Mouse (Mus musculus): ENCODE measurements around the gene Pcsk4. TPM values are rescaled to one million over a fixed set of nuclear protein-coding genes. Genes with fewer than 3 reads are reported as not detected.
A peak's percentile ranks its signal among the peaks of the same experiment; 100 is the strongest.

The Pcsk4 gene
- polyA plus RNA-seq, 1 experiment from 2014 or later: 8.5 TPM

GRCm38 (mm10) chr10:80330888-80331287, 1.6 kb upstream of the Pcsk4 start:
- H3K36me3 ChIP-seq (ENCODE audit: control insufficient read depth, insufficient read depth, low read length): no peaks in the 10 kb centered on the region
- ATAC-seq: no peak
- no peaks in the 10 kb centered on the region for H3K9me3 ChIP-seq (ENCODE audit: control insufficient read depth, low read length)
- peak overlapping the region; percentile 95; the same call in 1 of the 2 replicates for H3K4me2 ChIP-seq (ENCODE audit: low read length)
- H3K9ac ChIP-seq (ENCODE audit: low read depth, low read length): no peak overlapping the region
- no peak overlapping the region for H3K4me3 ChIP-seq (ENCODE audit: low read length)
- H3K27ac ChIP-seq (ENCODE audit: low read depth, low read length): no peak overlapping the region
- no peaks in the 10 kb centered on the region for H3K27me3 ChIP-seq (replicated peaks; ENCODE audit: control insufficient read depth, insufficient read depth, low read length)
- 72% methylated on average over 2 of the region's 2 CpGs for WGBS
- peaks cover 8% of the 10 kb centered on the region for H3K4me1 ChIP-seq (ENCODE audit: control insufficient read depth, insufficient read depth, low read depth, low read length)

GRCm38 (mm10) chr10:80330084-80330483, 786 bp upstream of the Pcsk4 start:
- peak overlapping the region; percentile 95 for H3K4me2 ChIP-seq (ENCODE audit: low read length)
- 3% methylated on average over 28 of the region's 41 CpGs for WGBS
- no peak for ATAC-seq
- peaks cover 8% of the 10 kb centered on the region for H3K4me1 ChIP-seq (ENCODE audit: control insufficient read depth, insufficient read depth, low read depth, low read length)
- H3K9ac ChIP-seq (ENCODE audit: low read depth, low read length): peak overlapping the region; percentile 66
- H3K27me3 ChIP-seq (replicated peaks; ENCODE audit: control insufficient read depth, insufficient read depth, low read length): no peaks in the 10 kb centered on the region
- peak overlapping the region; percentile 59 for H3K4me3 ChIP-seq (ENCODE audit: low read length)
- H3K27ac ChIP-seq (ENCODE audit: low read depth, low read length): no peak overlapping the region
- H3K36me3 ChIP-seq (ENCODE audit: control insufficient read depth, insufficient read depth, low read length): no peaks in the 10 kb centered on the region
- no peaks in the 10 kb centered on the region for H3K9me3 ChIP-seq (ENCODE audit: control insufficient read depth, low read length)

- H3K4me3 ChIP-seq (ENCODE audit: low read length): no peak overlapping the region
- no peaks in the 10 kb centered on the region for H3K9me3 ChIP-seq (ENCODE audit: control insufficient read depth, low read length)
- no peak overlapping the region; the same call in 1 of the 2 replicates for H3K9ac ChIP-seq (ENCODE audit: low read depth, low read length)
- no peak for ATAC-seq
- no peaks in the 10 kb centered on the region for H3K27me3 ChIP-seq (replicated peaks; ENCODE audit: control insufficient read depth, insufficient read depth, low read length)
- no peaks in the 10 kb centered on the region for H3K36me3 ChIP-seq (ENCODE audit: control insufficient read depth, insufficient read depth, low read length)
- no peak overlapping the region for H3K4me2 ChIP-seq (ENCODE audit: low read length)
- H3K27ac ChIP-seq (ENCODE audit: low read depth, low read length): no peak overlapping the region
- WGBS: 82% methylated on average over 21 of the region's 21 CpGs
- H3K4me1 ChIP-seq (ENCODE audit: control insufficient read depth, insufficient read depth, low read depth, low read length): peaks cover 11% of the 10 kb centered on the region
Measured at GRCm38 (mm10) chr10:80325045-80325444, 4.3 kb downstream of the Pcsk4 start.

GRCm38 (mm10) chr10:80324120-80325037, 4.9 kb downstream of the Pcsk4 start:
- WGBS: 76% methylated on average over 17 of the region's 17 CpGs
- no peak overlapping the region; the same call in 1 of the 2 replicates for H3K4me3 ChIP-seq (ENCODE audit: low read length)

GRCm38 (mm10) chr10:80323261-80324119, 5.8 kb downstream of the Pcsk4 start:
- Histone ChIP-seq H3K9me3 (ENCODE audit: control insufficient read depth, low read length) (no peaks in the 10 kb centered on the region), H3K27me3 (replicated peaks; ENCODE audit: control insufficient read depth, insufficient read depth, low read length) (no peaks in the 10 kb centered on the region), H3K36me3 (ENCODE audit: control insufficient read depth, insufficient read depth, low read length) (0 out of 2 replicates have a peak, but pooled peaks cover 2% of the 10 kb centered on the region), H3K4me2 (ENCODE audit: low read length) (peak overlapping the region; percentile 98), H3K9ac (ENCODE audit: low read depth, low read length) (peak overlapping the region; percentile 70), H3K4me1 (ENCODE audit: control insufficient read depth, insufficient read depth, low read depth, low read length) (peaks cover 19% of the 10 kb centered on the region), H3K27ac (ENCODE audit: low read depth, low read length) (peak overlapping the region; percentile 34; the same call in 1 of the 2 replicates), H3K4me3 (ENCODE audit: low read length) (peak overlapping the region; percentile 58)
- peak; percentile 34 for ATAC-seq
- WGBS: 1% methylated on average over 37 of the region's 46 CpGs

More at GRCm38 (mm10) chr10:80324120-80325037, 4.9 kb downstream of the Pcsk4 start:
- H3K27me3 ChIP-seq (replicated peaks; ENCODE audit: control insufficient read depth, insufficient read depth, low read length): no peaks in the 10 kb centered on the region
- no peaks in the 10 kb centered on the region for H3K9me3 ChIP-seq (ENCODE audit: control insufficient read depth, low read length)
- peak overlapping the region; percentile 98; the same call in 1 of the 2 replicates for H3K4me2 ChIP-seq (ENCODE audit: low read length)
- H3K4me1 ChIP-seq (ENCODE audit: control insufficient read depth, insufficient read depth, low read depth, low read length): peaks cover 17% of the 10 kb centered on the region
- no peak for ATAC-seq
- no peaks in the 10 kb centered on the region for H3K36me3 ChIP-seq (ENCODE audit: control insufficient read depth, insufficient read depth, low read length)
- no peak overlapping the region for H3K9ac ChIP-seq (ENCODE audit: low read depth, low read length)
- H3K27ac ChIP-seq (ENCODE audit: low read depth, low read length): no peak overlapping the region

- H3K4me1 ChIP-seq (ENCODE audit: control insufficient read depth, insufficient read depth, low read depth, low read length): peaks cover 19% of the 10 kb centered on the region
- H3K9ac ChIP-seq (ENCODE audit: low read depth, low read length): peak overlapping the region; percentile 70
- H3K27me3 ChIP-seq (replicated peaks; ENCODE audit: control insufficient read depth, insufficient read depth, low read length): no peaks in the 10 kb centered on the region
- H3K4me2 ChIP-seq (ENCODE audit: low read length): peak overlapping the region; percentile 98
- peaks cover 3% of the 10 kb centered on the region for H3K36me3 ChIP-seq (ENCODE audit: control insufficient read depth, insufficient read depth, low read length)
- H3K4me3 ChIP-seq (ENCODE audit: low read length): peak overlapping the region; percentile 58
- ATAC-seq: 0 out of 2 replicates have a peak, but pooled peaks have one; percentile 2
- no peaks in the 10 kb centered on the region for H3K9me3 ChIP-seq (ENCODE audit: control insufficient read depth, low read length)
- WGBS: 8% methylated on average over 28 of the region's 28 CpGs
- H3K27ac ChIP-seq (ENCODE audit: low read depth, low read length): no peak overlapping the region
Measured at GRCm38 (mm10) chr10:80322811-80323211, 6.5 kb downstream of the Pcsk4 start.

- Histone ChIP-seq H3K4me1 (ENCODE audit: control insufficient read depth, insufficient read depth, low read depth, low read length) (peaks cover 19% of the 10 kb centered on the region), H3K4me3 (ENCODE audit: low read length) (no peak overlapping the region), H3K4me2 (ENCODE audit: low read length) (no peak overlapping the region; the same call in 1 of the 2 replicates), H3K36me3 (ENCODE audit: control insufficient read depth, insufficient read depth, low read length) (peaks cover 11% of the 10 kb centered on the region), H3K9me3 (ENCODE audit: control insufficient read depth, low read length) (no peaks in the 10 kb centered on the region), H3K27me3 (replicated peaks; ENCODE audit: control insufficient read depth, insufficient read depth, low read length) (no peaks in the 10 kb centered on the region), H3K9ac (ENCODE audit: low read depth, low read length) (no peak overlapping the region), H3K27ac (ENCODE audit: low read depth, low read length) (no peak overlapping the region)
- ATAC-seq: no peak
- 91% methylated on average over 21 of the region's 21 CpGs for WGBS
Measured at GRCm38 (mm10) chr10:80321670-80322581, 7.4 kb downstream of the Pcsk4 start.

GRCm38 (mm10) chr10:80321014-80321669, 8.2 kb downstream of the Pcsk4 start:
- Histone ChIP-seq H3K27me3 (replicated peaks; ENCODE audit: control insufficient read depth, insufficient read depth, low read length) (no peaks in the 10 kb centered on the region), H3K9me3 (ENCODE audit: control insufficient read depth, low read length) (no peaks in the 10 kb centered on the region), H3K4me2 (ENCODE audit: low read length) (no peak overlapping the region), H3K27ac (ENCODE audit: low read depth, low read length) (no peak overlapping the region), H3K4me1 (ENCODE audit: control insufficient read depth, insufficient read depth, low read depth, low read length) (peaks cover 19% of the 10 kb centered on the region), H3K36me3 (ENCODE audit: control insufficient read depth, insufficient read depth, low read length) (peaks cover 18% of the 10 kb centered on the region), H3K4me3 (ENCODE audit: low read length) (no peak overlapping the region), H3K9ac (ENCODE audit: low read depth, low read length) (no peak overlapping the region)
- no peak for ATAC-seq
- WGBS: 69% methylated on average over 6 of the region's 6 CpGs
